Mouse (Mus musculus) liver, adult 2 months (tissue): ENCODE data around the gene H2-Q7.

ENCODE experiments used
- CTCF ChIP-seq: fragments of 200-500 bp; IDR thresholded peaks from 2 replicates; pipeline ENCODE4 v1.5.1; 2011; ENCODE audit warnings: low read depth, low read length, control low read depth
- POLR2A ChIP-seq: fragments of 200-500 bp; IDR thresholded peaks from 2 replicates; pipeline ENCODE4 v1.6.1; 2011; ENCODE audit warnings: low read length, control low read depth; ENCODE audit not compliant: insufficient read depth; ENCODE audit errors: extremely low read depth

DNA sequence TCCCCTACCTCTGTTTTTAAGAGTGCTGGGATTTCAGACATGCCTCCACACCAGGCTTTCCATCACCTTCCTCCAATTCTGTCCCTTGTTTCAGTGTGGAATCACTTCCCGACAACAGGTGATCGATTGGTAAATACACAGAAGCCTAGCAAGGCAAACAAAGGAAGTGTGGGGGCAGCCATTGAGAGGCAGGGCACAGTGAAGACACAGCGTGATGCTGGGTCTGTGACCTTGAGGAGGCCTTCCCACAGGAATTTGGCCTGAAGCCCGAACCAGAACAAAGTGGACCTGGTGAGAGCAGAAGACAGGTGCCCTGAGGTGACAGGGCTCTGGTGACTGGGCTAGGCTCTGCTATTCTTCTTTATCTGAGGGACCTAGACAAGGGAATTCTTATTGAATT, 46.7 kb downstream of the H2-Q7 start:
- TF ChIP-seq POLR2A, result no peak
- TF ChIP-seq CTCF, result no peak
